Mouse (Mus musculus): ENCODE measurements around the gene Iscu. TPM values are rescaled to one million over a fixed set of nuclear protein-coding genes. Genes with fewer than 3 reads are reported as not detected.
A peak's percentile ranks its signal among the peaks of the same experiment; 100 is the strongest.

Gene Iscu
- polyA plus RNA-seq, 1 experiment, result 16.5 TPM

GRCm38 (mm10) chr5:113748556-113749331 is 23.8 kb upstream of the Iscu start:
- no peaks in the 10 kb centered on the region; the same call in 1 of the 2 replicates for H3K9me3 ChIP-seq (ENCODE audit: control insufficient read depth, low read length)
- H3K4me3 ChIP-seq (replicated peaks), result no peak overlapping the region
- TF ChIP-seq GATA1 (IDR thresholded peaks at IDR 0.05; ENCODE audit: low read length) (no peak), TAL1 (IDR thresholded peaks at IDR 0.05; ENCODE audit: low read length) (no peak)
- H3K4me1 ChIP-seq (ENCODE audit: control insufficient read depth), result no peaks in the 10 kb centered on the region
- no peaks in the 10 kb centered on the region for H3K27me3 ChIP-seq (ENCODE audit: control insufficient read depth)
- peaks cover 100% of the 10 kb centered on the region for H3K36me3 ChIP-seq (ENCODE audit: control insufficient read depth)

- Histone ChIP-seq H3K9me3 (ENCODE audit: control insufficient read depth, low read length) (no peaks in the 10 kb centered on the region), H3K4me3 (replicated peaks) (no peak overlapping the region), H3K4me1 (ENCODE audit: control insufficient read depth) (no peaks in the 10 kb centered on the region), H3K36me3 (ENCODE audit: control insufficient read depth) (peaks cover 100% of the 10 kb centered on the region), H3K27me3 (ENCODE audit: control insufficient read depth) (no peaks in the 10 kb centered on the region)
- TF ChIP-seq GATA1 (IDR thresholded peaks at IDR 0.05; ENCODE audit: low read length), result no peak
- no peak for TF ChIP-seq TAL1 (IDR thresholded peaks at IDR 0.05; ENCODE audit: low read length)
These were observed 20.9 kb upstream of the Iscu start for GRCm38 (mm10) chr5:113751521-113752157.

GRCm38 (mm10) chr5:113755347-113756030 is 17.1 kb upstream of the Iscu start:
- H3K4me3 ChIP-seq (replicated peaks), result no peak overlapping the region
- no peak for TF ChIP-seq GATA1 (IDR thresholded peaks at IDR 0.05; ENCODE audit: low read length)
- TF ChIP-seq TAL1 (IDR thresholded peaks at IDR 0.05; ENCODE audit: low read length), result no peak
- H3K36me3 ChIP-seq (ENCODE audit: control insufficient read depth), result peaks cover 100% of the 10 kb centered on the region
- H3K9me3 ChIP-seq (ENCODE audit: control insufficient read depth, low read length), result no peaks in the 10 kb centered on the region
- no peaks in the 10 kb centered on the region for H3K4me1 ChIP-seq (ENCODE audit: control insufficient read depth)
- no peaks in the 10 kb centered on the region for H3K27me3 ChIP-seq (ENCODE audit: control insufficient read depth)

GRCm38 (mm10) chr5:113761585-113761984 is 11.0 kb upstream of the Iscu start:
- Histone ChIP-seq H3K36me3 (ENCODE audit: control insufficient read depth) (peaks cover 97% of the 10 kb centered on the region), H3K4me1 (ENCODE audit: control insufficient read depth) (peaks cover 4% of the 10 kb centered on the region), H3K27me3 (ENCODE audit: control insufficient read depth) (no peaks in the 10 kb centered on the region), H3K4me3 (replicated peaks) (no peak overlapping the region), H3K9me3 (ENCODE audit: control insufficient read depth, low read length) (no peaks in the 10 kb centered on the region)
- TF ChIP-seq TAL1 (IDR thresholded peaks at IDR 0.05; ENCODE audit: low read length) (no peak), GATA1 (IDR thresholded peaks at IDR 0.05; ENCODE audit: low read length) (no peak)

GRCm38 (mm10) chr5:113764426-113764825 is 8.1 kb upstream of the Iscu start:
- no peak for TF ChIP-seq TAL1 (IDR thresholded peaks at IDR 0.05; ENCODE audit: low read length)
- no peak for TF ChIP-seq GATA1 (IDR thresholded peaks at IDR 0.05; ENCODE audit: low read length)
- peaks cover 97% of the 10 kb centered on the region for H3K36me3 ChIP-seq (ENCODE audit: control insufficient read depth)

GRCm38 (mm10) chr5:113765641-113766526 is 6.7 kb upstream of the Iscu start:
- Histone ChIP-seq H3K4me3 (replicated peaks) (no peak overlapping the region), H3K36me3 (ENCODE audit: control insufficient read depth) (peaks cover 86% of the 10 kb centered on the region)

More at GRCm38 (mm10) chr5:113764426-113764825, 8.1 kb upstream of the Iscu start:
- no peaks in the 10 kb centered on the region for H3K27me3 ChIP-seq (ENCODE audit: control insufficient read depth)
- H3K4me1 ChIP-seq (ENCODE audit: control insufficient read depth), result peaks cover 19% of the 10 kb centered on the region
- H3K4me3 ChIP-seq (replicated peaks), result no peak overlapping the region
- no peaks in the 10 kb centered on the region for H3K9me3 ChIP-seq (ENCODE audit: control insufficient read depth, low read length)

GRCm38 (mm10) chr5:113768806-113769205 is 3.7 kb upstream of the Iscu start:
- Histone ChIP-seq H3K9me3 (ENCODE audit: control insufficient read depth, low read length) (no peaks in the 10 kb centered on the region), H3K4me3 (replicated peaks) (peak overlapping the region; percentile 12), H3K36me3 (ENCODE audit: control insufficient read depth) (peaks cover 58% of the 10 kb centered on the region), H3K4me1 (ENCODE audit: control insufficient read depth) (peaks cover 52% of the 10 kb centered on the region), H3K27me3 (ENCODE audit: control insufficient read depth) (no peaks in the 10 kb centered on the region)
- no peak for TF ChIP-seq GATA1 (IDR thresholded peaks at IDR 0.05; ENCODE audit: low read length)
- no peak for TF ChIP-seq TAL1 (IDR thresholded peaks at IDR 0.05; ENCODE audit: low read length)

More at GRCm38 (mm10) chr5:113765641-113766526, 6.7 kb upstream of the Iscu start:
- TF ChIP-seq TAL1 (IDR thresholded peaks at IDR 0.05; ENCODE audit: low read length), result no peak
- TF ChIP-seq GATA1 (IDR thresholded peaks at IDR 0.05; ENCODE audit: low read length), result no peak
- H3K27me3 ChIP-seq (ENCODE audit: control insufficient read depth), result no peaks in the 10 kb centered on the region
- H3K9me3 ChIP-seq (ENCODE audit: control insufficient read depth, low read length), result no peaks in the 10 kb centered on the region
- peaks cover 33% of the 10 kb centered on the region for H3K4me1 ChIP-seq (ENCODE audit: control insufficient read depth)
